Mouse (Mus musculus) left cerebral cortex, postnatal 10 days (tissue): ENCODE measurements around the gene Fblim1. TPM values are rescaled to one million over a fixed set of nuclear protein-coding genes. Genes with fewer than 3 reads are reported as not detected.

ENCODE experiments used
- DNase-seq, 2 experiments: peaks; one replicate each; pipeline ENCODE4 v3.0.0; 2021 to 2022; ENCODE audit warnings: low spot score in 2 of 2, mixed read lengths in 1 of 2; ENCODE audit errors: extremely low spot score in 1 of 2
- intact Hi-C: fragments of 180-260 bp; cut with DNase I; formaldehyde crosslinking; loops from one replicate; pipeline ENCODE4 v1.15.1; 2025
- total RNA-seq, 2 experiments: library from RNA; stranded (reverse); gene quantifications; 2 replicates each; pipeline ENCODE4 v1.2.3; 2021

The Fblim1 gene
- total RNA-seq, 2 experiments from 2014 or later: 4.4 to 6.0 TPM

- intact Hi-C loops: no loop called here
- DNase-seq: no peak
Measured at GRCm38 (mm10) chr4:141605421-141605820, 475 bp downstream of the Fblim1 start.

DNA sequence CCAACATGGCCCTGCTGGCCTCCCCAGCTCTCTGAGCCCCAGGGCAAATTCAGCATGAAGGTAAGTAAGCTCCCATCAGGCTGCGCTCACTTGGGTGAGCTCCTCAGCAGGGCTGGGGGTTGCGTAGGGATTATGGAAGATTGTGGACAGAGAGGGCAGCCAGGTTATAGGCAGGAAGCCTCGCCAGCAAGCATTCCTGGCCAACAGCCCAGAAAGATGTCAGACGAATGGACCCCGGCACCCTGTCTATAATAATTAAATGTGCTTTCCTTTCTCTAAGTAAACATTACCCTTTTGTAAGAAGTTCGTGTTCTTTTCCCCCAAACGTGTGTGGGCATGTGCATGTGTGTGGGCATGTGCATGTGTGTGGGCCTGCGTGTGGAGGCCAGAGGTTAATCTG is 1.4 kb downstream of the Fblim1 start:
- peak in 1 of 2 experiments; percentile 39 for DNase-seq
- intact Hi-C loops: no loop called here

DNA sequence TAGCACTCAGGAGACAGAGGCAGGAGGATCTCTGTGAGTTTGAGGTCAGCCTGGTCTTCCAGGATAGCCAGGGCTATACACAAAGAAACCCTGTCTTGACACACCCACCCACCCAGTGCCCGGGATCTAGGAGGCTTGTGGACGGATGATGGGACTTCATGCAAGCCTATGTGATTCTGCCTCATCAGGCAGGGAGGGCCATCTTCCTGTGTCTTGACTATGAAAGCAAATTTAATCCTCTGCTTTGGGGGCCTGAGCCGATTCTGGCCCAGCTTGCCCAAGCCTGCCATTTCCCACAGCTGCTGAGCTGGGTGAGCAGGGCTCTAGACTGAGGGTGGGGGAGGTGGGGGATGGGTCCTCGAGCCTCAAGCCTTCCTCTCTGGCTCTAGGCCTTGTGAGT is 2.0 kb downstream of the Fblim1 start:
- peak in 1 of 2 experiments; percentile 10 for DNase-seq
- intact Hi-C loops: no loop called here

- DNase-seq: peak in 1 of 2 experiments; percentile 21
- intact Hi-C loops: no loop called here
Measured at GRCm38 (mm10) chr4:141602523-141603223, 3.2 kb downstream of the Fblim1 start.

DNA sequence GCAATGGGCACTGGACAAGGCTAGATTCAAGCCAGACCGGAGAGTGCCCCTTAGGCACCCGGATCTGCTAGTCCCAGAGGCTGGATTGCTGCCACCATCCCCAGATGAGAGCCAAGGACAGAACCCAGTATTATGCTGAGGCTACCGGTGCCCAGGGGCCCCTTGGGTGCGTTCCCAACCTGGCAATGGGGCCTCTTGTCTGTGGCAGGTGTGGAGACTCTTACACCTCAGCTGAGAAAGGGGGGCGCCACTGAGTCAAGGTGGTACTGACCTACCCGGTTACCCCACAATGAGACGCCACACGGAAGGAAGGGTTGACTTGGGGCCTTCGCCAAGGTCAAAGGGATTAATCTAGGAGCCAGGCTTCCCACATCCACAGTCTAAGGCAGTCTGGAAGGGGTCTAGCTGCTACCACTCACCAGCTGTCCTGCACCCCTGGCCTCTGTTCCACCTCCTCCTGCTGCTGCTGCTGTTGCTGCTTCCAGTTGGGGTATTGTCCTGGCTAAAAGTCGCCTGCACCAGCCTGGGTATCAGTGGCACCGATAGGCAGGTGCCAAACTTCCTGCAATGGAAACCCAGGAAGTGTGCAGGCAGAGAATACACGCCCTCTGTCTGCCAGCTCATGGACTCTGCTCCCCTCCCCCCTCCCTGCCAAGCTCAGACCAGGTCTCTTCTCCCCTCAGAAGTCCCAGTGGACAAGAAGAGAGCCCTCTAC is 4.6 kb downstream of the Fblim1 start:
- peak in 1 of 2 experiments; percentile 54 for DNase-seq
- intact Hi-C loops: no loop called here

DNA sequence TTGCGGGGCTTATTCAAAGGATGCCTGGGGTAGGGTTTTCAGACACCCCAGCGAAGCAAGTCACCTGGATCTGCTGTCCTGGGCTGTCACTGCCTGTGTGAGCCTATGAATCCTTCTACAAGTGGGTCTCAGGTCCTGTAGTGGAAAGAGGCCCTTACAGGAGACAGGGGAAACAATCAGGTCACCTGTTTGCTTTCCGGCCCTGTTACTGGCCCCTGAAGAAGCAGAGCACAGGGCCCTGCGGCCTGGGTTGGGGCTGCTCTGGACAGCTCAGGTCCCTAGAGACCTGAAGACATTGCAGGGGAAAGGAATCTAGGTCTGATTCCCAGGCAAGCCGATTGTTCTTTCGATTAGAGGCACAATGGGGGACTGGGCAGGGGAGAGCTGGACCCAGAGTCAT is 5.5 kb downstream of the Fblim1 start:
- intact Hi-C loops: no loop called here
- DNase-seq: peak in 1 of 2 experiments; percentile 16

GRCm38 (mm10) chr4:141599251-141600141 is 6.4 kb downstream of the Fblim1 start:
- intact Hi-C loops: no loop called here
- peak in 1 of 2 experiments; percentile 63 for DNase-seq

DNA sequence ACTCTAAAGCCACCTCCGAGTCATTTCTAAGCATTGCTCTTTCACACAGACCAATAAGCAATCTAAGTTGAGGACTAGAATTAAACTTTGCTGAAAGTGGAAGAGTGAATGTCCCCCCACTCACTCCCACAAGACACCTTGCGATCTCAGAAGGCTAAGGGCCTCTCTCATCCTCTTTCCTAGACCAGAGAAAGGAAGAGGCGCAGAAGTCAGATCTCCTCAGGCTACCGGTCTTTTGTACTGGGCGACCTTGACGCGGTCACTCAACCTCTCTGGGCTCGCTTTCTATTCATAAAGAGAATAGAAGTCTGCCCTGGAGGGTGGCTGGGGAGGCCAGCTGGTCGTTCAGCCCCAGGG is 7.0 kb downstream of the Fblim1 start:
- DNase-seq: no peak
- intact Hi-C loops: no loop called here

DNA sequence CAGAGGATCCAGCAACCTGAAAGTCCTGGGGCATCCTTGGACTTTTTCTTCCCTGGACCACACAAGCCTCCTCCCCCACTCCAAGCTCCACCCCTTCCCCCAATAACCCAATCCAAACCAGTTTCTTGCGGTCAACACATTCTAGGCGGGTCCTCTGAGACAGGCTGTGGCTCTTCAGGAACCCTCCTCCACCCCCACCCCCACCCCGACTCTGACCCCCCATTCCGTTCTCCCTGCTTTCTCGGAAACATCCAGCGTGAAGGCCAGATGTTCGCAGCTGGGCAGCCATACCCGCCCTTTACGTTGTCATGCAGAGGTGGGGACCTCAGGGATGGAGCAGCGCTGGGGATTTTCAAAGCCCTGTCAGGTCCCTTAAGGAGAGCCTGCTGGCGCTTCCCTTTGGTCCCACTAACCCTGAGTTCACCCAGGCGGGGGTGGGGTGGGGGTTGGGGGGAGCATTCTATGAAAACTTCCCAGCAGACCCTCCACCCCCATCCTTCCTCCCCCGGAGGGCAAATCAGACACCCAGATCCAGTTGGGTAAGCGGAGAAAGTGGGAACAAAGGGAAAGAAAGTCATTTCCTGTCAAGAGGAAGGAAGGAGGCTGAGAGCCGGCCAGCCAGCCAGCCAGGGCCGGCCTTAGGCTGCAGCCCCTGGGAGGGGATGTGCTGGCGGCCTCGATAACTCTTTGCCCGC is 7.5 kb downstream of the Fblim1 start:
- intact Hi-C loops: no loop called here
- DNase-seq: peak in 1 of 2 experiments; percentile 63

GRCm38 (mm10) chr4:141596700-141597328 is 9.1 kb downstream of the Fblim1 start:
- DNase-seq: peak in 1 of 2 experiments; percentile 20
- intact Hi-C loops: no loop called here

GRCm38 (mm10) chr4:141595605-141596268 is 10.2 kb downstream of the Fblim1 start:
- DNase-seq: peak in 1 of 2 experiments; percentile 35
- intact Hi-C loops: no loop called here

- DNase-seq: peak in 1 of 2 experiments; percentile 19
- intact Hi-C loops: no loop called here
Measured at GRCm38 (mm10) chr4:141595138-141595537, 10.8 kb downstream of the Fblim1 start.

DNA sequence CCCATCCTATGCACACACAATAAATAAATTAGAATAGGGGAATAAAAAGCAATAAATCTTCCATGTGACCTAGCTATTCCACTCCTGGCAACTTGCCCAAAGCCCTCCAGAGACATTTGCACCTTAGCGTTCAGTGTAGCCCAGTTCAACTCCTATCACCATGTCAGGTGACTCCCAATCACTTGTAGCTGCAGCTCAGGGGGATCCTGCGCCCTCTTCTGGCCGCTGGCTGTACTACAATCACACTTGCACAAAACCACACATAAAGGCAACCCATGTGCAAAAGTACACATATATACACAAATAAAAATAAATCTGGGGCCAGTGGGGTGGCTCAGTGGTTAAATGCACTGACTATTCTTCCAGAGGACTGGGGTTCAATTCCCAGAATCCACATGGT is 14.3 kb downstream of the Fblim1 start:
- intact Hi-C loops: no loop called here
- no peak for DNase-seq

GRCm38 (mm10) chr4:141583919-141584318 is 22.0 kb downstream of the Fblim1 start:
- intact Hi-C loops: no loop called here
- DNase-seq: no peak

DNA sequence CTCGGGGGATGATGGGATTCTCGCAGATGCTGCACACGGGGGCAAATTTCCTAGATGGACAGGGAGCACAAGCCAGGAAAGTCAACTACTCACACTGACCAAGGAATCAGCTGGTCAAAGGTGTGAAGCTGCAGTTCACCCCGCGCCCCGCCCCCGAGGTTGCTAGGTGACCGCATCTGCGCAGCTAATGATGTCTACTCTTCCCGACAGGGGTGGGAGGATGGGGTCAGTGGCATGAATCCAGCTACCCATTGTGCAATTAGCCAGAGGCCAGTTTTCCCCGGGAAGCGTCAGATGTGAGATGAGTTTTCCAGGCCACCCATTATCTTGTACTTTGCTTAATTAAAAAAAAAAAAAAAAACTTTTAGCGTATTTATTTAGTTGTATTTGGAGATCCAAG is 24.8 kb downstream of the Fblim1 start:
- intact Hi-C loops: no loop called here
- no peak for DNase-seq

DNA sequence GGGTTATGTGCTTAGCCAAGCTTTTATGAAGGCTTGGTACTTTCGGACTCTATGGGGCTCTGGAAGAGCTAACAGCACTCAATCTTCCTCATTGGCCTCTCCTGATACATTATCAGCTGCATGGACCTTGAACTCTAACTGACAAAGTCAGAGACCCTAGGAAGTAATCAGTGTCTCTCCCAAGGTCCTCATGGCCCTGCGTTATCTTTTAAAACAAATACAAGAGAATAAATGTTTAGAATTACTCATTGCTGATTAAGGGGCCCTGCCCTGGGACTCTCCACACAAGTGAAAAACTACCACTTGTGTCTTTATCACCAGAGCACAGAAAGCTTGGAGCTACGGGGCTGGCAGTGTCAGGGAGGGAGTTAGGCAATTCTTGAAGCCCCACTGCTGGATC is 27.1 kb downstream of the Fblim1 start:
- no peak for DNase-seq
- intact Hi-C loops: loop anchor here (5.0 kb wide), 1 partner anchor 192 kb away; no protein-coding TSS in a partner anchor

DNA sequence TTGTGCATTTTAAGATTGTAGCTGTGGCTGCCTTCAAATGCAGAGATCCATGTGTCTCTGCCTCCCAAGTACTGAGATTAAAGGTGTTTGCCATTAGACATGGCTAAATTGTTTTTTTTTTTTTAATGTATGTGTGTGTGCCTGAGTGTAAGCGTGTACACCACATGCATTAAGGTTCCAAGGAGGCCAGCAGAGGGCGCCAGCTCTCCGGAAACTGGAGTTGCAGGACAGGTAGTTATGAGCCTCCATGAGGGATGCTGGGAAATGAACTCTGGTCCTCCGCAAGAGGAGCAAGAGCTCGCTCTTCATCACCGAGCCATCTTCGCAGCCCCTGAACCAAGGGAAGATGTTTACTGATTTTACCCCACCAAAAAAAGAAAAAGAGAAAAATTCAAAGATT is 29.0 kb downstream of the Fblim1 start:
- DNase-seq: no peak
- intact Hi-C loops: loop anchor here (5.0 kb wide), 1 partner anchor 190 kb away; no protein-coding TSS in a partner anchor

- no peak for DNase-seq
- intact Hi-C loops: loop anchor here (5.0 kb wide), 1 partner anchor 189 kb away; no protein-coding TSS in a partner anchor
Measured at GRCm38 (mm10) chr4:141576404-141576803, 29.5 kb downstream of the Fblim1 start.
